Mouse (Mus musculus): Measurements from ENCODE around the gene Stk17b.

DNA sequence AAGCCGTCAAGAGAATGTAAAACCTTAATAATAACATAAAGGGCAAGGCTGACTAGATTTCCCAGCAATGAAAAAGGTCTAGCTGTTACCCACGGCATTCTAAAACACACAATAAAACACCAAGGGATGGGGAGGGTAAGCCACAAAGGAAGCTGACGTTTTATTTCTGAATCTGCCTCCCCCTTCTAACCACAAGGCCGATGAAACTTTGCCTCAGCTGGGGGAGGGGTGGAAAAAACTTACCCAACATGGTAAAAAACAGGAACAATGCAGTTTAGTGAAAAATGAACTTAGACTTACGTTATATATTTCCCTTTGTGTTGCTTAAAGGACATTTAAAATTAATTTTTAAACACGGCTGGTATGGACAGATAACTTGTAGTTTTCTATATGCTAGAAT lies 11.0 kb downstream of the Stk17b start:
- TF ChIP-seq POLR2A (IDR thresholded peaks at IDR 0.05; ENCODE audit: extremely low read depth, insufficient read depth, low read length) = no peak
- no peak for TF ChIP-seq CTCF (IDR thresholded peaks at IDR 0.05; ENCODE audit: extremely low read depth, insufficient read depth, low read length)
